Mouse (Mus musculus) forebrain, embryonic 15.5 days (tissue): ENCODE results near the gene Gtdc1. TPM values are rescaled to one million over a fixed set of nuclear protein-coding genes. Genes with fewer than 3 reads are reported as not detected.

Experiments used
- ATAC-seq: fragments of 200-750 bp; cut with Nextera tagmentation; replicated peaks from 2 replicates; pipeline ENCODE4 v1.8.0; 2017; ENCODE audit warnings: mild to moderate bottlenecking, moderate TSS enrichment, moderate library complexity
- H3K27ac ChIP-seq: fragments of 300-500 bp; sonication (generic); replicated peaks from 2 replicates; pipeline ENCODE4 v1.5.1; 2015; ENCODE audit warnings: mild to moderate bottlenecking, inconsistent platforms
- H3K27me3 ChIP-seq: fragments of 300-500 bp; sonication (generic); 2 replicates; pipeline ENCODE4 v1.6.1; 2015; ENCODE audit warnings: inconsistent platforms
- H3K36me3 ChIP-seq: fragments of 300-500 bp; sonication (generic); 2 replicates; pipeline ENCODE4 v1.6.1; 2015; ENCODE audit warnings: mild to moderate bottlenecking, inconsistent platforms
- H3K4me1 ChIP-seq: fragments of 300-500 bp; sonication (generic); 2 replicates; pipeline ENCODE4 v1.6.1; 2015; ENCODE audit warnings: inconsistent platforms
- H3K4me2 ChIP-seq: fragments of 300-500 bp; sonication (generic); replicated peaks from 2 replicates; pipeline ENCODE4 v1.6.1; 2015; ENCODE audit warnings: mild to moderate bottlenecking, inconsistent platforms
- H3K4me3 ChIP-seq: fragments of 300-500 bp; sonication (generic); 2 replicates; pipeline ENCODE4 v1.5.1; 2015; ENCODE audit warnings: mild to moderate bottlenecking, inconsistent platforms
- H3K9ac ChIP-seq: fragments of 300-500 bp; sonication (generic); replicated peaks from 2 replicates; pipeline ENCODE4 v1.6.1; 2015; ENCODE audit warnings: mild to moderate bottlenecking, inconsistent platforms
- H3K9me3 ChIP-seq: fragments of 300-500 bp; sonication (generic); 2 replicates; pipeline ENCODE4 v1.6.1; 2016; ENCODE audit warnings: inconsistent platforms
- WGBS: fragments of 180-500 bp; shearing (Covaris S2); methylation state at CpG from one replicate; pipeline ENCODE4 v1.1.7; 2015; ENCODE audit warnings: mixed read lengths; 5-methylcytosine and 5-hydroxymethylcytosine counted together
- polyA plus RNA-seq: library from polyadenylated mRNA; unstranded; fragments of >200 nt; fragmentation: Nextera tagmentation; extraction: Ambion mirVana; gene quantifications from 2 replicates; pipeline ENCODE4 v1.2.1, GENCODE M21; 2015

Gtdc1 gene
- polyA plus RNA-seq, 1 experiment from 2014 or later, result 35.9 TPM

DNA sequence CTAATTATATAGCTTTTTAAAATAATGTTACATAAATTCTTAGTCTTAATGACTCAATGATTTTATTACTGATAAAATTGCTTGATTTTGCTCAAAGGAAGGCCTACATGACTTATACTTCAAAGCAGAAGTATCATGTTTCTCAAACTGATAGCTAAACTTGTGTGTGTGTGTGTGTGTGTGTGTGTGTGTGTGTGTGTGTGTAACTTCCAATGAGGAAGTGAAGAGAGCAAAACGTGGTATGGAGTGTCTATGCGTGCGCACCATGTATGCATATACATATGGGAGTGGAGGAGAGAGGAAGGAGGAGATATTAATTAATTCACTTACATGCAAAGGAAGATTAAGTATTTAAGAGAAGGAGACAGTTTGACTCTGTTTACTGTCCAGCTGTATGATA, 100.8 kb downstream of the Gtdc1 start:
- Histone ChIP-seq H3K36me3 (no peaks in the 10 kb centered on the region; the same call in 1 of the 2 replicates), H3K4me3 (no peak overlapping the region), H3K27me3 (no peaks in the 10 kb centered on the region), H3K9me3 (no peaks in the 10 kb centered on the region), H3K4me2 (no peak overlapping the region), H3K4me1 (no peaks in the 10 kb centered on the region), H3K27ac (no peak overlapping the region), H3K9ac (no peak overlapping the region)
- no peak for ATAC-seq
- WGBS, result 95% methylated on average over 3 of the region's 3 CpGs

DNA sequence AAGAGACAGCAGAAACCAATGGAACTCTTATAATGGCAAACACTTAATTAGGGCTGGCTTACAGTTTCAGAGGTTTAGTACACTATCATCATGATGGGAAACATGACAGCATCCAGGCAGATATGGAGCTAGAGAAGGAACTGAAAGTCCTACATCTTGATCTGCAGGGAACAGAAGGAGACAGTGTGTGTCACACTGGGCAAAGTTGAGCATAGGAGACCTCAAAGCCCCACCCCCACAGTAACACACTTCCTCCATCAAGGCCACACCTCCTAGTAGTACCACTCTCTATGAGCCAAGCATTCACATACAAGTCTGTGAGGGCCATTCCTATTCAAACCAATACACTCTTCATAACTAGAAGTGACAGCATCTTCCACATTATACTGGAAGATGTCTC, 109.7 kb downstream of the Gtdc1 start:
- H3K4me1 ChIP-seq, result no peaks in the 10 kb centered on the region
- H3K9ac ChIP-seq, result no peak overlapping the region
- H3K27ac ChIP-seq, result no peak overlapping the region
- H3K36me3 ChIP-seq, result no peaks in the 10 kb centered on the region
- no peaks in the 10 kb centered on the region for H3K9me3 ChIP-seq
- no peaks in the 10 kb centered on the region for H3K27me3 ChIP-seq
- no peak overlapping the region for H3K4me3 ChIP-seq
- H3K4me2 ChIP-seq, result no peak overlapping the region
- no peak for ATAC-seq

DNA sequence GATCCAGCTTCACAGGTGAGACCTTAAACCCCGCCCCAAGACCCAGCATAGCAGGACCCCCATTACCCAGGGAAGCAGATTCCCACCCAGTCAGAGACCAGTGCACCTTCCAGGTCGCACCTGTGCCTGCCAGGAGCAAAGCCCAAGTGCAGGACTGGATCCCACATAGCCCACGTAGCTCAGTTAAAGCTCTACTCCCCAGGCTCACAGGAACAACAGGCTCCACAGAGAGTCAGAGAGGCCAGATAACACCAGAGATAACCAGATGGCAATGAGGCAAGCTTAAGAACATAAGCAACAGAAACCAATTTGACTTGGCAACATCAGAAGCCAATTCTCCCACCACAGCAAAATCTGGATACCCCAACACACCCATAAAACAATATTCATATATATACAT, 113.7 kb downstream of the Gtdc1 start:
- no peaks in the 10 kb centered on the region for H3K36me3 ChIP-seq
- H3K4me1 ChIP-seq, result no peaks in the 10 kb centered on the region
- WGBS, result 67% methylated on average over 3 of the region's 3 CpGs
- H3K4me3 ChIP-seq, result no peak overlapping the region
- H3K9ac ChIP-seq, result no peak overlapping the region
- H3K27me3 ChIP-seq, result no peaks in the 10 kb centered on the region
- no peak overlapping the region for H3K27ac ChIP-seq
- no peaks in the 10 kb centered on the region for H3K9me3 ChIP-seq
- no peak for ATAC-seq
- H3K4me2 ChIP-seq, result no peak overlapping the region

DNA sequence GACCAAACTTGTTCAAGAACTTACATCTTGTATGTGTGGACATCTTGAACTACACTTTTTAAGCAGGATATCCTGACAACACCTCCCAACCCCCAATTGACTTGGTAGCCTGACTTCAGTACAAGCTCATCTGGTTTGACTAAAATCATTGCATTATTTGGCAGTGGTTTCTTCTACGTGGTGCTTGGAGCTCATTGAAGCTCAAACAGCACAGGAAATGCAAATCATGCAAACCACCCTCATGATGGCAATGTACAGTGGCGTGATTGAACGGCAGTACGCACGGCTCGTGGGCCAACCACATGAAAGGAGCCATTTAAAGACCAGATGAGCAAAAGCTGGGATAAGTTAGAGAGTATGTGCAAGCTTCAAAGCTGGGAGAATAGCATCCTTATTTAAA, 123.0 kb downstream of the Gtdc1 start:
- Histone ChIP-seq H3K36me3 (no peaks in the 10 kb centered on the region), H3K9ac (no peak overlapping the region), H3K4me1 (no peaks in the 10 kb centered on the region), H3K4me3 (no peak overlapping the region), H3K27ac (no peak overlapping the region), H3K9me3 (no peaks in the 10 kb centered on the region), H3K27me3 (no peaks in the 10 kb centered on the region), H3K4me2 (no peak overlapping the region)
- WGBS, result 83% methylated on average over 6 of the region's 6 CpGs
- ATAC-seq, result no peak

DNA sequence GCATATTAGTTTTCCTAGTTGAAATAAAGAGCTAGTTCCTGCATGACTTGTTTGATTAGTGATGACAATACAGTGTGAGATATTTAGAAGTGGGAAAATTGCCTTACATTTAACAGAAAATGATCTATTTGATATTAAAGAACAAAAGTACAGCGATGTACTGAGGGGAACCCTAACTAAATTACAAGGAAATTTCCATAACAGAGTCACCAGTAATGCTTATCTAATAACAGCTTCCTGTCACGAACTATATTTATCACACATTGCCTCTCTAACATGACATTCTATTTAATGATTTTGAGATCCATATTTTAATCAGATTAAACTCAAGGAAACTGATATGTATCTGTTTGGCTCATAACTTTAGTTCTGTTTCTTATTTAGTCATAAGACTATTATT, 126.1 kb downstream of the Gtdc1 start:
- WGBS, result 83% methylated on average over 2 of the region's 2 CpGs
- no peaks in the 10 kb centered on the region for H3K9me3 ChIP-seq
- no peak overlapping the region for H3K27ac ChIP-seq

DNA sequence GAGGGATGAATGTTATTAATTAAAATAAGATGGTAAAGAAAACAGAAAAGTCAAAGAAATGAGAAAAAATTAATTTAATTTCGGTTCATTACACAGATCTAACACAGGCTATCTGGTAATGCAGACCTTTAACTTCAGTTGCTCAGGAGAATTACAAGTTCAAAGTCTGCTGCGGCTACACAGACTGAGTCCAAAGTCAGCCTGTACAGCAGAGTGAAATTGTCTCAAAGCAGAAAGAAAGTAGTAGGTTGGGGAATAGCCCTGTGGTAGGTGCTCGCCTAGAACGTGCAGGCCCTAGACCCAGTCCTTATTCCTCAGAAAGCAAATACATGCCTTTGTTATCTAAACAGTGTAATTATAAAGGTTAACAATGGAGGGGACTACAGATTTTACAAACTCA, 135.6 kb downstream of the Gtdc1 start:
- no peak for ATAC-seq
- 81% methylated on average over 4 of the region's 4 CpGs for WGBS
- no peaks in the 10 kb centered on the region for H3K4me1 ChIP-seq

More for the DNA sequence above, 126.1 kb downstream of the Gtdc1 start:
- Histone ChIP-seq H3K27me3 (no peaks in the 10 kb centered on the region), H3K9ac (no peak overlapping the region), H3K4me2 (no peak overlapping the region), H3K4me1 (no peaks in the 10 kb centered on the region), H3K36me3 (no peaks in the 10 kb centered on the region), H3K4me3 (no peak overlapping the region)
- ATAC-seq, result no peak

DNA sequence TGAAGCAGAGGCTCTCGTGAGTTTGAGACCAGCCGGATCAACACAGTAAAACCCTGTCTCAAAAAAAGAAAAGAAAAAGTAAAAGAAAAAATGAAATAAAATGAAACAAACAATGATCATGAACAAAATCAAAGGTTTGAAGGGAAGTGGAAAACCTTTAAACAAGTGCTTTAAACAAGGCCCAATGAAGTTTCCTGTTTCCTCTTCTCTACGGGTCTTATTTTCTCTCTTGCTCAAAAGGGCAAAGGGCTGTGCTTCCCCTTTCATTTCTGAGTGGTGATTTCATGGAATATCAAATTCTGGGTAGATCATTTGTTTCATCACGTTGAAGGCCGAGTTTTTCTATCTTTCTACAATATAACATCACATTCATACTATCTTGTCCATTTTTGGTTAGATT, 136.3 kb downstream of the Gtdc1 start:
- 88% methylated on average over 5 of the region's 5 CpGs for WGBS

More for the DNA sequence above, 135.6 kb downstream of the Gtdc1 start:
- H3K36me3 ChIP-seq, result no peaks in the 10 kb centered on the region
- H3K9ac ChIP-seq, result no peak overlapping the region
- H3K4me2 ChIP-seq, result no peak overlapping the region
- no peaks in the 10 kb centered on the region for H3K9me3 ChIP-seq
- H3K4me3 ChIP-seq, result no peak overlapping the region
- H3K27ac ChIP-seq, result no peak overlapping the region
- no peaks in the 10 kb centered on the region for H3K27me3 ChIP-seq

DNA sequence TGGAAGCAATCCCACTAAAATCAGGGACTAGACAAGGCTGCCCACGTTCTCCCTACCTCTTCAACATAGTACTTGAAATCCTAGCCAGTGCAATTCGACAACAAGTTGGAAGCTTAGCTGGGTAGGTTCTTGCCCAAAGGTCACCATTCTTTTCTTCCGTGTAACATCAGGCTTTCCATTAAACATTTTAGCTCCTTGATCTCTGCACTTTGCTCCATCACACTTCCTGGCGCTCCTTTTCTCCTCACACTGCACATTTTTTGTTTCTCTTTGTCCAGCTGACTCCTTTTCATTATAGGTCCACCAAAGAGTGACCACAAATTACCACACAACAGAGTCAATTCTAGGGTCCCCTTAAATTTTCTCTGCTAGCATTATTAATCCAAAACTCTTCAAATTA, 144.7 kb downstream of the Gtdc1 start:
- Histone ChIP-seq H3K27ac (no peak overlapping the region), H3K4me1 (no peaks in the 10 kb centered on the region), H3K4me2 (no peak overlapping the region), H3K9me3 (no peaks in the 10 kb centered on the region), H3K9ac (no peak overlapping the region), H3K36me3 (no peaks in the 10 kb centered on the region), H3K4me3 (no peak overlapping the region), H3K27me3 (no peaks in the 10 kb centered on the region)
- no peak for ATAC-seq
- 95% methylated on average over 4 of the region's 4 CpGs for WGBS

More for the DNA sequence above, 136.3 kb downstream of the Gtdc1 start:
- ATAC-seq, result no peak
- no peak overlapping the region for H3K4me2 ChIP-seq
- no peaks in the 10 kb centered on the region for H3K27me3 ChIP-seq
- no peaks in the 10 kb centered on the region for H3K36me3 ChIP-seq
- H3K9me3 ChIP-seq, result no peaks in the 10 kb centered on the region
- H3K4me1 ChIP-seq, result no peaks in the 10 kb centered on the region
- H3K9ac ChIP-seq, result no peak overlapping the region
- no peak overlapping the region for H3K27ac ChIP-seq
- no peak overlapping the region for H3K4me3 ChIP-seq

DNA sequence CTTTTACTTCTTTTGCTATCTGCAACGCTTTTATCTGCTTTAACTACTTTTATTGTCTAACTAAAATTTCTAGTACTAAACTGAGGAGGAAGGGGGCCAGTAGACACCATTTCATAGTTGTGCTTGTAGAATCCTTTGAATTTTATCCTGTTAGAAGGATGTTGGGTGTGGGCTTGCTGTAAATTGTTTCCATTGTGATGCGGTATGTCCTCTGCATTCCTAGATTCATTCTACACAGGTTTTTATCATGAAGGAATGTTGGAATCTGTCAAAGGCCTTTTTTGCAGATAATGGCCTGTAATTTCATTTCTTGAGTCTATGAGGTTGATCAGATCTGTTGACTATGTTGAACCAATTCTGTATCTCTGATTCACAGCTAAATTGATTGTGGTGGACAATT, 146.5 kb downstream of the Gtdc1 start:
- Histone ChIP-seq H3K36me3 (no peaks in the 10 kb centered on the region), H3K9me3 (no peaks in the 10 kb centered on the region), H3K27ac (no peak overlapping the region), H3K4me2 (no peak overlapping the region), H3K9ac (no peak overlapping the region), H3K4me1 (no peaks in the 10 kb centered on the region), H3K4me3 (no peak overlapping the region), H3K27me3 (no peaks in the 10 kb centered on the region)
- 98% methylated on average over 2 of the region's 2 CpGs for WGBS
- ATAC-seq, result no peak

DNA sequence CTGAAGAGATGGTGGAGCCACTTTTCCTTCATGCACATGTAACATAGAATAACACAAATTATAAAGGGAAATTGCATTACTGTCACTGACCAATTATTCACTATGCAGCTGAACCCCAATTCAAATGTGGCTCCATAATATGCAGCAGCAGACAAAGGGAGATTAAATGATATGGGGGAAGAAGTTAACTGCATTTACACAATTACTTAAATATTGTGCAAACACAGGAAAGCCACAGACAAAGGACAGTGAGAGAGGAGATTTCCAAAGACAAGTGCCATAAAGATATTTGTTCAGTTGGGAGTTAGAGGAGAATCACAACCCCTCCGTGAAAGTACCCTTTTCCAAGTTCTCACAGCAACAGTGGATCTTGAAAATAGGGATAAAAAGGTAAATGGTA, 163.6 kb downstream of the Gtdc1 start:
- H3K27ac ChIP-seq, result no peak overlapping the region
- no peaks in the 10 kb centered on the region for H3K4me1 ChIP-seq
- no peaks in the 10 kb centered on the region for H3K36me3 ChIP-seq
- H3K4me2 ChIP-seq, result no peak overlapping the region
- no peak overlapping the region for H3K4me3 ChIP-seq
- H3K9me3 ChIP-seq, result no peaks in the 10 kb centered on the region
- ATAC-seq, result no peak
- 81% methylated on average over 1 of the region's 1 CpGs for WGBS
- H3K9ac ChIP-seq, result no peak overlapping the region
- no peaks in the 10 kb centered on the region for H3K27me3 ChIP-seq

DNA sequence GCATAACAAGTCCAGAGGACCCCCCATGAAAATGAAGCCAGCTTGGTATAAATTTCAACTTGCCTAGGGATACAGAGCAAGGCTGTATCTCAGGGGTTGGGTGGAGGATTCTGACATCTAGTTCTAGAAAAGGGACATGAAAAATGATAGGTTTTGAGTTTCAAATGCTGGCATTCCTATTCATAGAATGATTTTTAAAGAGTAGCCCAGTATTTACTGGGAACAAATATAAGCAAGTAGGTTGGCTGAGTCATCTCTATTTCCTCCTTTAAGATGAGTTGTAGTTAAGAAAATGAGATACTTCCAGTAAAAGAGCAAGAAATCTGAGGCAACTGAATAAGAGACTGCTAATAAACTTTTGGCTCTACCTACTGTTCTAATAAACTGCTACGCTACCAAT, 190.8 kb downstream of the Gtdc1 start:
- WGBS, result 94% methylated on average over 1 of the region's 1 CpGs
- no peak overlapping the region for H3K27ac ChIP-seq
- H3K27me3 ChIP-seq, result no peaks in the 10 kb centered on the region
- ATAC-seq, result no peak
- H3K9me3 ChIP-seq, result no peaks in the 10 kb centered on the region
- no peaks in the 10 kb centered on the region for H3K36me3 ChIP-seq
- no peak overlapping the region for H3K4me2 ChIP-seq
- no peak overlapping the region for H3K9ac ChIP-seq
- H3K4me3 ChIP-seq, result no peak overlapping the region
- H3K4me1 ChIP-seq, result no peaks in the 10 kb centered on the region

DNA sequence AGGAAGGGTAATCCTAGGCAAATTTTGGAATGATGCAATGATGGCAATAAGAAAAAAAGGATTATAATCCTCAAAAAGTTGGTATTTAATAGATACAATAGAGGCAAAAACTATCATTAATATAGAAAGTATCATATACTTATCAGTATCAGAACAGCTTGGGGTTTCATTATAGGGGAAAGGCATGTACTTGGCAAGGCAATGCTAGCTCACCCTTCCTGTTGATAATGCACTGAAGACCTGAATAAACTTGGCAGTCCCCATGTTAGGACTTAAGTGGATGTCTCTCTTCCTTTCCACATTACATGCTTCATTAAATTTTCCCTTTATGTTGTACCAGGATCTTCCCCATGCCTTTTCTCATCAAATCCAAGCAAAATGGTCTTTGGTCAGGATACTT, 206.0 kb downstream of the Gtdc1 start:
- no peaks in the 10 kb centered on the region for H3K27me3 ChIP-seq
- H3K4me1 ChIP-seq, result no peaks in the 10 kb centered on the region
- no peak overlapping the region for H3K27ac ChIP-seq
- H3K36me3 ChIP-seq, result no peaks in the 10 kb centered on the region
- H3K4me2 ChIP-seq, result no peak overlapping the region
- H3K9ac ChIP-seq, result no peak overlapping the region
- ATAC-seq, result no peak
- H3K9me3 ChIP-seq, result no peaks in the 10 kb centered on the region
- H3K4me3 ChIP-seq, result no peak overlapping the region

DNA sequence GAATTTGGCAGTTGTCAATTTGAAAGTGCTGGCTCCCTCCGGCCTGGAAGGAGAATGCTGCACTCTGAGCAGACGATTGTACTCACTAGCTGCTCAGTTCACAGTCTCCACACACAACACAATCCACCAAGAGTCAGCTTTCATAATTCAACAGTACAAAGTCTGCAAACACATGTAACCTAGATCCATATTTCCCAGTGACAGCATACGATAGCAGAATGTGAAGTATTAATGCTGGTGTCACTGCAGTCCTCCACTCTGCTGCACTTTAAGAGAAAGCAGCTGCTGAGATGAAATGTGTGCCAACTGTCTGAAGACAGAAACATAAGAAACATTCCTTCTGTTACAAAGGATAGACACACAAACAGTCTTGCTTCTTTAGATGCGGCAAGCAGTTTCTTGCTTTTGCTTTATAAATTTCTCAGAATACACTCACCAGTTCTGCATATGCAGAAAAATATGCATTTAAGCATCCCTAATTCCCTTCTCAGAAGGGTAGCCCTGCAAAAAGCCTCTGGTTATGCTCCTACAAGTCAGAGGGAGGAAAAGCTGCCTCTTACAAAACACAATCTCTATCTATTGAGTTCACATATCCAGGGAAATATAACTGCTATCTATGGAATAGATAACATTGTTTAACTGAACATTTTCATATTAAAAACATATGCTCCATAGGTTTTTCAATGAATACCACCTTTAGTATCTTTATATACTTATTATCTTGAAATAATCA, 221.4 kb downstream of the Gtdc1 start:
- no peak overlapping the region for H3K9ac ChIP-seq
- 53% methylated on average over 4 of the region's 4 CpGs for WGBS
- H3K27me3 ChIP-seq, result no peaks in the 10 kb centered on the region
- no peak overlapping the region for H3K4me3 ChIP-seq
- H3K4me1 ChIP-seq, result peaks cover 6% of the 10 kb centered on the region; the same call in 1 of the 2 replicates
- no peaks in the 10 kb centered on the region for H3K36me3 ChIP-seq
- peak overlapping the region; percentile 73 for H3K27ac ChIP-seq
- no peak overlapping the region for H3K4me2 ChIP-seq
- peak; percentile 61 for ATAC-seq
- no peaks in the 10 kb centered on the region for H3K9me3 ChIP-seq
